Mouse (Mus musculus) heart, postnatal 0 days (tissue): ENCODE measurements at regions not wholly inside any gene's neighbourhood (a gene's known extent, or its start where the extent isn't known, plus 50 kb on each side); places are given as distances from the start of the nearest gene placed in this dataset.

Source experiments
- CTCF ChIP-seq: IDR thresholded peaks from 2 replicates; pipeline ENCODE4 v1.5.1; 2016; ENCODE audit warnings: antibody characterized with exemption, control low read depth, low read depth
- EP300 ChIP-seq: IDR thresholded peaks from 2 replicates; pipeline ENCODE4 v1.6.1; 2016; ENCODE audit warnings: antibody characterized with exemption, low read depth

DNA sequence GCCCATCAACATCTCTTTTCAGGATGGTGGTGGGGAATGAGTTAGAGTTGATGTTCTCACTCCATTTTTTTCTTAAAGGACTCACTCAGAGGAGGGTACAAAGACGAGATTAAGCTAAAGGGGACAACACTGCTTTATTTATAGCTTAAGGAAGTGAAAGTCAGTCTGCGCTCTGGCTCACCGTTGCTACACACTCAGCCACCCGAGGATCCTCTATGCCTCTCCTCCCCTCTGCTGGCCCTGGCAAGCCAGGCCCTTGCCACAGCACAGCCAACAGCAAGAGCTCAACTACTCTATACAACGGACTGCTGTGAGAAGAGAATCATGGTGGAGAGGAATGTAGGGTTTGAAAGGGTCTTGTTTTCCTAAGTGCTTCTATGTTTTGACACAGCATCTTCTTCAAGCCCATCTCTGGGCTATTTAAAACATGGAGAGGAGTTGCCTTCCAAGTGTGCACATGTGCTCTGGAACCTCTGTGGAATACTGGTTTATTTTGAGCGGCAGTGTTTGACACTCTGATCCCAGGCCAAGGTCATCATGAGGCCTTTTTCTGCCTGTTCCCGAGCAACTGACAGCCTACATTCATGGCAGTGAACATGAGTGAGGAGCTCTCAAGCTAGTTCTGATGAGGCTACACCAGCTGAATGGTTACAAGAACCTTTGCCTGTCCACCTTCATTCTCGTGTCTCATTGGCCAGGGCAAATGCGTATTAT, 291.9 kb upstream of the Klf4 start:
- no peak for TF ChIP-seq CTCF
- no peak for TF ChIP-seq EP300
